Mouse (Mus musculus) hindbrain, embryonic 10.5 days (tissue): Measurements from ENCODE around the gene Bmp2k. TPM values are rescaled to one million over a fixed set of nuclear protein-coding genes. Genes with fewer than 3 reads are reported as not detected.

Experiments used
- DNase-seq: peaks from one replicate; pipeline ENCODE4 v3.0.0-alpha.2; 2017; ENCODE audit warnings: low spot score
- H3K27ac ChIP-seq: fragments of 300-500 bp; sonication (generic); 2 replicates; pipeline ENCODE4 v1.5.1; 2016; ENCODE audit warnings: mild to moderate bottlenecking, moderate library complexity
- H3K27me3 ChIP-seq: fragments of 300-500 bp; sonication (generic); 2 replicates; pipeline ENCODE4 v1.6.1; 2016; ENCODE audit warnings: mild to moderate bottlenecking; ENCODE audit not compliant: poor library complexity, insufficient read depth, severe bottlenecking
- H3K36me3 ChIP-seq: fragments of 300-500 bp; sonication (generic); 2 replicates; pipeline ENCODE4 v1.6.1; 2016; ENCODE audit warnings: mild to moderate bottlenecking, moderate library complexity
- H3K4me1 ChIP-seq: fragments of 300-500 bp; sonication (generic); replicated peaks from 2 replicates; pipeline ENCODE4 v1.6.1; 2016; ENCODE audit warnings: mild to moderate bottlenecking
- H3K4me3 ChIP-seq: fragments of 300-500 bp; sonication (generic); 2 replicates; pipeline ENCODE4 v1.5.1; 2016; ENCODE audit warnings: mild to moderate bottlenecking, moderate library complexity
- H3K9me3 ChIP-seq: fragments of 300-500 bp; sonication (generic); 2 replicates; pipeline ENCODE4 v1.6.1; 2016; ENCODE audit warnings: mild to moderate bottlenecking, moderate library complexity
- WGBS: fragments of 180-500 bp; shearing (Covaris S2); methylation state at CpG from one replicate; pipeline ENCODE4 v1.1.7; 2016; 5-methylcytosine and 5-hydroxymethylcytosine counted together
- polyA plus RNA-seq: library from polyadenylated mRNA; unstranded; fragments of >200 nt; fragmentation: Nextera tagmentation; extraction: Ambion mirVana; gene quantifications from 2 replicates; pipeline ENCODE4 v1.2.1, GENCODE M21; 2016

Bmp2k gene
- polyA plus RNA-seq, 1 experiment from 2014 or later, result 10.2 TPM

- DNase-seq, result no peak
- H3K27me3 ChIP-seq, result no peaks in the 10 kb centered on the region
- no peaks in the 10 kb centered on the region for H3K4me1 ChIP-seq
- WGBS, result 84% methylated on average over 10 of the region's 10 CpGs
- no peak overlapping the region for H3K4me3 ChIP-seq
- no peak overlapping the region for H3K27ac ChIP-seq
- peaks cover 26% of the 10 kb centered on the region for H3K36me3 ChIP-seq
- H3K9me3 ChIP-seq, result no peaks in the 10 kb centered on the region
These were observed 57.3 kb downstream of the Bmp2k start for GRCm38 (mm10) chr5:97054801-97055200.

DNA sequence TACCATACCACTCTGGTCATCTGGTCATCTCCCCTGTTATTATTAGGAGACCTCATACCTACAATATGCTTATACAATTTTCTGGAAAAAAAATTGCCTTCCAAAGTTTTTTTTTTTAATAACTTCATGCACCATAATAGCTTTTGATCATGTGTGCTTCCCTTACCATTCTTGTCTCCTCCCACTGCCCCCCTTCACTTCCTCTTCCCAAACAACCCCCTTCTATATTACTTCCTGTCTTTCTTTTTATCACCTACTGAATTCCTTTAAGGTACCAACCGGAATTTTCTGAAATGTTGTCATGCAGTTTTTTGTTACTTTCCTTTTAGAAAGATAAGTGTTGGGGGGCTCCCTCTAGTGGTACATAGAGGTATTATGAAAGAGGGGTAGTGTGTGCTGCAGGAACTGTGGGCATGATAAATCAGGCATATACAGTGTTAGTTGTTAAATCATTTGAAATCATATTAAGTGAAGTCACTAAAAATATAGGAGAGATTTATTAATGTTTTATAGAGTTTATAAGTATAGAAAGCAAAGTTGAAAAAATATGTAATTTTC is 58.1 kb downstream of the Bmp2k start:
- no peak overlapping the region for H3K4me3 ChIP-seq
- 28% methylated on average over 1 of the region's 1 CpGs for WGBS
- H3K4me1 ChIP-seq, result no peaks in the 10 kb centered on the region
- H3K27me3 ChIP-seq, result no peaks in the 10 kb centered on the region
- no peak overlapping the region for H3K27ac ChIP-seq
- H3K9me3 ChIP-seq, result no peaks in the 10 kb centered on the region
- no peak for DNase-seq
- H3K36me3 ChIP-seq, result peaks cover 26% of the 10 kb centered on the region

GRCm38 (mm10) chr5:97056359-97056758 is 58.9 kb downstream of the Bmp2k start:
- Histone ChIP-seq H3K4me1 (no peaks in the 10 kb centered on the region), H3K4me3 (no peak overlapping the region), H3K36me3 (peaks cover 26% of the 10 kb centered on the region), H3K27me3 (no peaks in the 10 kb centered on the region), H3K9me3 (no peaks in the 10 kb centered on the region), H3K27ac (no peak overlapping the region)
- 88% methylated on average over 3 of the region's 3 CpGs for WGBS
- no peak for DNase-seq

GRCm38 (mm10) chr5:97056791-97057450 is 59.4 kb downstream of the Bmp2k start:
- Histone ChIP-seq H3K4me3 (no peak overlapping the region), H3K27ac (no peak overlapping the region), H3K4me1 (no peaks in the 10 kb centered on the region), H3K36me3 (peaks cover 27% of the 10 kb centered on the region), H3K9me3 (no peaks in the 10 kb centered on the region), H3K27me3 (no peaks in the 10 kb centered on the region)
- WGBS, result 87% methylated on average over 12 of the region's 12 CpGs
- DNase-seq, result no peak

GRCm38 (mm10) chr5:97060864-97061263 is 63.4 kb downstream of the Bmp2k start:
- Histone ChIP-seq H3K4me1 (no peaks in the 10 kb centered on the region), H3K27ac (no peak overlapping the region), H3K9me3 (no peaks in the 10 kb centered on the region), H3K36me3 (peaks cover 47% of the 10 kb centered on the region), H3K4me3 (no peak overlapping the region), H3K27me3 (no peaks in the 10 kb centered on the region)
- WGBS, result 60% methylated on average over 3 of the region's 3 CpGs
- no peak for DNase-seq

DNA sequence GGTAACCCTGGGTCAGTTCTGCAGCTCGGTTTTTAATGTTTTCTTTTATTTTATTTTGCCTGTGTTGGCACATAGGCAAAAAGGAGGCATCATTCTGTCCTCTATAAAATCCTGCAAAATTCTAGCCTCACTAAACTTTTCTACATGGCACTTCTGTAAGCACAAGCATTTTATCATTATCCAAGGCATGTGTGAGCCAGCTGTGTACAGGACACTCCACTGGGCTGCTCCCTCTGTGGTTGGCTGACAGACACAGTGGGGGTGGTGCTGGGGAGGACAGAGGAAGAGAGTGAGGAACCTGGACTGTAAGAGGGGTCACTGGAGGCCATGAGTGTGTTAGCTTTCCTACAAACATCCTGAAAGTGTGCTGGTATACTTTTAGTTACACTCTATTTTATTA is 64.6 kb downstream of the Bmp2k start:
- Histone ChIP-seq H3K27me3 (no peaks in the 10 kb centered on the region), H3K27ac (no peak overlapping the region), H3K36me3 (peaks cover 55% of the 10 kb centered on the region), H3K9me3 (no peaks in the 10 kb centered on the region), H3K4me3 (no peak overlapping the region), H3K4me1 (no peaks in the 10 kb centered on the region)
- no peak for DNase-seq
- 68% methylated on average over 1 of the region's 1 CpGs for WGBS

DNA sequence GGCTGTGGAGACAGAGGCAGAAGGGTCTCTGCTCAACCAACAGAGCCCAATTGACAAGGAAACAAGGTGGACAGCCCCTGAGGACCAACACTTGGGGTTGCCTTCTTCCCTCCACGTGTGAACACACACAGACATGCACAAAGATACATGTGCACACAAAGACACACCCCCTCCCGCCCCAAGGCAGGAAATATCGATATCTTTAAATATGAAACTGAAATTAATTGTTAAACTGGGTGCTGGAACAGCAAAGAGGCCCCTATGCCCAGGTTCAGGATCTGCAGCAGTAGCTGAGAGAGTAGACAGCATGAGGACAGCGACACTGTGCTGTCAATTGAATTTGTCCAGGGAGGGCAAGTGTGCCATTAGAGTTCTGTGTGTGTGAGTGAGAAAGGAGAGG is 68.3 kb downstream of the Bmp2k start:
- Histone ChIP-seq H3K9me3 (no peaks in the 10 kb centered on the region), H3K36me3 (peaks cover 60% of the 10 kb centered on the region), H3K4me1 (no peaks in the 10 kb centered on the region), H3K27ac (no peak overlapping the region), H3K27me3 (no peaks in the 10 kb centered on the region), H3K4me3 (no peak overlapping the region)
- DNase-seq, result no peak
- WGBS, result 90% methylated on average over 4 of the region's 4 CpGs

DNA sequence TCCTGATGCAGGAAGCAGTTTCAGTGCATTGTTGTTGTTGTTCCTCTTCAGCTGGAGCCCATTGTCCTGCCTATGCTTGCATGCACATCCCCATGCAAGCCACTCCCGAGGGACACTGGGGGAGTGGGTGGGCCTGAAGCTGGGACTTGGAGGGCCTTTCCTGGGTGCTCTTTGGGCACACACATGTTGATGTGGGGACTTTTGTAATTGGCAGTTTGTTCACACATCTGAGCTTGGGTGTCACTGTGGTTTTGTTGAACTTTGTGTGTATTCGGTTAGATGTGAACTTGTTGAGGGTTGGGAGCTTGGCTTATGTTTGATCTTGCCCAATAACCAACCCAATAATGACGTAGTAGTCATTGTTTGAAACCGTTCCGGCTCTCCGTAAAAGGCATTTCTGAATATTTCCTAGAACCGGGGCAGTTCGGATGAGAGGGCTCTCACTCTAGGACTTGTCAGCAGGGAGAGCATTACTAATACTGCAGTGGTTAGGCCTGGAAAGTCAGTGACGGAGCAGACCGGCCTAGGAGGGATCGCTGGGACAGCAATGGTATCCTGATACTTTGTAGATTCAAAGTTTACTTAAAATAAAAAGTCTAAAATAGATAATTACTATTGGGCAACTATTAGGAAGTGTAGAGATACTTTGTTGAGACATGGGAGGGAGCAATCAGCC is 78.1 kb downstream of the Bmp2k start:
- peaks cover 6% of the 10 kb centered on the region; the same call in 1 of the 2 replicates for H3K36me3 ChIP-seq
- no peaks in the 10 kb centered on the region for H3K9me3 ChIP-seq
- no peak for DNase-seq
- H3K27me3 ChIP-seq, result no peaks in the 10 kb centered on the region
- WGBS, result 93% methylated on average over 11 of the region's 11 CpGs
- no peak overlapping the region for H3K4me3 ChIP-seq
- peaks cover 5% of the 10 kb centered on the region; the same call in 1 of the 2 replicates for H3K4me1 ChIP-seq
- H3K27ac ChIP-seq, result no peak overlapping the region

DNA sequence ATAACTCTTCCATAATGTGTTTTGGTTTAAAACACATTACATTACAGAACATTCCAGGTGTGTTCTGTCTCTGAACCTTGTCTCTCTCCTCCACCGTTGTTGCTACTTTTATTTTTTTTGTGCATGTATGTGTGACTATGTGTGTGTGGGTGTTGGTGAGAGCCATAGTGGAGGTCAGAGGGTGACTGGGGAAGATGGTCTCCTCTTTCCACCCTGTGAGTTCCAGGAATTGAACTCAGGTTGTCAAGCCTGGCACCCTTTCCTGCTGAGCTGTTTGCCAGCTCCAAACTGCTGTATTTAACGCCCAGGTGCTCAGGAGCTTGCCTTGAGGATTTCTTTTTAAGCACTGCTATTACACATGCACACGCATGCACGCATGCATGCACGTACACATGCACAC is 78.7 kb downstream of the Bmp2k start:
- no peak for DNase-seq
- 0 out of 2 replicates have a peak, but pooled peaks cover under 1% of the 10 kb centered on the region for H3K36me3 ChIP-seq
- no peaks in the 10 kb centered on the region for H3K9me3 ChIP-seq
- H3K4me3 ChIP-seq, result no peak overlapping the region
- peaks cover 5% of the 10 kb centered on the region; the same call in 1 of the 2 replicates for H3K4me1 ChIP-seq
- no peak overlapping the region for H3K27ac ChIP-seq
- no peaks in the 10 kb centered on the region for H3K27me3 ChIP-seq
- 96% methylated on average over 5 of the region's 5 CpGs for WGBS

- Histone ChIP-seq H3K27me3 (no peaks in the 10 kb centered on the region), H3K36me3 (no peaks in the 10 kb centered on the region), H3K9me3 (no peaks in the 10 kb centered on the region), H3K4me1 (peaks cover 5% of the 10 kb centered on the region; the same call in 1 of the 2 replicates), H3K27ac (no peak overlapping the region), H3K4me3 (no peak overlapping the region)
- 85% methylated on average over 7 of the region's 7 CpGs for WGBS
- no peak for DNase-seq
These were observed 80.2 kb downstream of the Bmp2k start for GRCm38 (mm10) chr5:97077676-97078075.

GRCm38 (mm10) chr5:97078641-97079040 is 81.2 kb downstream of the Bmp2k start:
- Histone ChIP-seq H3K27ac (no peak overlapping the region), H3K27me3 (no peaks in the 10 kb centered on the region), H3K9me3 (no peaks in the 10 kb centered on the region), H3K36me3 (0 out of 2 replicates have a peak, but pooled peaks cover 2% of the 10 kb centered on the region), H3K4me3 (no peak overlapping the region), H3K4me1 (peaks cover 5% of the 10 kb centered on the region; the same call in 1 of the 2 replicates)
- DNase-seq, result no peak
- 76% methylated on average over 5 of the region's 5 CpGs for WGBS

DNA sequence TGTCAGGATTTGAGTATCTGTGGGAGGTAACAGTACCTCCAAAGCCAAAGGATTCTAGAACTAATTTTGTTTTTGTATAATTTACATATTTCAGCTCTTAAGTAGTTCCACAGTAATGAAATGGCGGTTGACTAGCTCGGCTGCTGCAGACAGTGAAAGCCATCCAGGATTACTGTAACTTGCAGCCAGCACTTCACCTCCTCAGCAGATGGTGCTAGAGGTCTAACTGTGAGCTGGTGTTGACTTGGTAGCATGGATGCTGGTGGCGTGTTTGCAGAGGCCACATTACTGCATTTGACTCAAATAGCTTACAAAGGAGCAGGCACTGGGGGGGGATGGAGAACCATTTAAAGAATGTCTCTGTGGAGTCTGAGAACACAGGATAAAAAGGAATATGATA is 84.0 kb downstream of the Bmp2k start:
- peaks cover 28% of the 10 kb centered on the region for H3K36me3 ChIP-seq
- peaks cover 5% of the 10 kb centered on the region; the same call in 1 of the 2 replicates for H3K4me1 ChIP-seq
- no peaks in the 10 kb centered on the region for H3K27me3 ChIP-seq
- H3K27ac ChIP-seq, result no peak overlapping the region
- H3K9me3 ChIP-seq, result no peaks in the 10 kb centered on the region
- WGBS, result 76% methylated on average over 3 of the region's 3 CpGs
- H3K4me3 ChIP-seq, result no peak overlapping the region
- DNase-seq, result no peak

- 90% methylated on average over 6 of the region's 6 CpGs for WGBS
- peaks cover 5% of the 10 kb centered on the region; the same call in 1 of the 2 replicates for H3K4me1 ChIP-seq
- no peaks in the 10 kb centered on the region for H3K9me3 ChIP-seq
- no peak overlapping the region for H3K4me3 ChIP-seq
- H3K27ac ChIP-seq, result no peak overlapping the region
- DNase-seq, result no peak
- peaks cover 46% of the 10 kb centered on the region for H3K36me3 ChIP-seq
- H3K27me3 ChIP-seq, result no peaks in the 10 kb centered on the region
These were observed 86.2 kb downstream of the Bmp2k start for GRCm38 (mm10) chr5:97083701-97084100.
